Mouse (Mus musculus): ENCODE data around the gene Ank2.

Ank2 gene

GRCm38 (mm10) chr3:127116226-127116625, 382.9 kb downstream of the Ank2 start:
- no peak for DNase-seq (ENCODE audit: low read depth)

- no peak for DNase-seq (ENCODE audit: low read depth)
Observed at GRCm38 (mm10) chr3:127113238-127113637, 385.9 kb downstream of the Ank2 start.

- DNase-seq (ENCODE audit: low read depth), result no peak
Observed at GRCm38 (mm10) chr3:127109413-127109812, 389.7 kb downstream of the Ank2 start.

GRCm38 (mm10) chr3:127108481-127108880, 390.7 kb downstream of the Ank2 start:
- DNase-seq (ENCODE audit: low read depth), result no peak

GRCm38 (mm10) chr3:127107281-127107680, 391.9 kb downstream of the Ank2 start:
- no peak for DNase-seq (ENCODE audit: low read depth)

- no peak for DNase-seq (ENCODE audit: low read depth)
Observed at GRCm38 (mm10) chr3:127101326-127101725, 397.8 kb downstream of the Ank2 start.

- DNase-seq (ENCODE audit: low read depth), result no peak
Observed at GRCm38 (mm10) chr3:127097745-127098144, 401.4 kb downstream of the Ank2 start.

GRCm38 (mm10) chr3:127097106-127097505, 402.0 kb downstream of the Ank2 start:
- DNase-seq (ENCODE audit: low read depth), result no peak

- DNase-seq (ENCODE audit: low read depth), result no peak
Observed at GRCm38 (mm10) chr3:127093631-127094030, 405.5 kb downstream of the Ank2 start.

GRCm38 (mm10) chr3:127087574-127087973, 411.6 kb downstream of the Ank2 start:
- DNase-seq (ENCODE audit: low read depth), result no peak

- no peak for DNase-seq (ENCODE audit: low read depth)
Observed at GRCm38 (mm10) chr3:127086834-127087506, 412.2 kb downstream of the Ank2 start.

GRCm38 (mm10) chr3:127077369-127077768, 421.8 kb downstream of the Ank2 start:
- DNase-seq (ENCODE audit: low read depth), result no peak

GRCm38 (mm10) chr3:127075531-127076280, 423.4 kb downstream of the Ank2 start:
- DNase-seq (ENCODE audit: low read depth), result no peak

- no peak for DNase-seq (ENCODE audit: low read depth)
Observed at GRCm38 (mm10) chr3:127071471-127071870, 427.7 kb downstream of the Ank2 start.

- no peak for DNase-seq (ENCODE audit: low read depth)
Observed at GRCm38 (mm10) chr3:127063654-127064386, 435.3 kb downstream of the Ank2 start.

GRCm38 (mm10) chr3:127059671-127060070, 439.5 kb downstream of the Ank2 start:
- no peak for DNase-seq (ENCODE audit: low read depth)

GRCm38 (mm10) chr3:127041288-127041687, 457.9 kb downstream of the Ank2 start:
- DNase-seq (ENCODE audit: low read depth), result no peak

GRCm38 (mm10) chr3:127038570-127038969, 460.6 kb downstream of the Ank2 start:
- no peak for DNase-seq (ENCODE audit: low read depth)

- no peak for DNase-seq (ENCODE audit: low read depth)
Observed at GRCm38 (mm10) chr3:127036118-127036517, 463.0 kb downstream of the Ank2 start.

- DNase-seq (ENCODE audit: low read depth), result no peak
Observed at GRCm38 (mm10) chr3:127035540-127035939, 463.6 kb downstream of the Ank2 start.

- DNase-seq (ENCODE audit: low read depth), result no peak
Observed at GRCm38 (mm10) chr3:127034983-127035382, 464.2 kb downstream of the Ank2 start.

- no peak for DNase-seq (ENCODE audit: low read depth)
Observed at GRCm38 (mm10) chr3:127023992-127024391, 475.2 kb downstream of the Ank2 start.

GRCm38 (mm10) chr3:127020167-127020566, 479.0 kb downstream of the Ank2 start:
- no peak for DNase-seq (ENCODE audit: low read depth)

All from 416B (cell line).